Mouse (Mus musculus) liver, embryonic 12.5 days (tissue): ENCODE data around the gene Ap1g2. TPM values are rescaled to one million over a fixed set of nuclear protein-coding genes. Genes with fewer than 3 reads are reported as not detected.

ENCODE experiments used
- ATAC-seq: fragments of 200-750 bp; cut with Nextera tagmentation; 2 replicates; pipeline ENCODE4 v1.8.0; 2017; ENCODE audit warnings: moderate number of reproducible peaks, mild to moderate bottlenecking, moderate library complexity
- H3K27ac ChIP-seq: fragments of 300-500 bp; sonication (generic); 2 replicates; pipeline ENCODE4 v1.5.1; 2016; ENCODE audit warnings: mild to moderate bottlenecking
- H3K27me3 ChIP-seq: fragments of 300-500 bp; sonication (generic); replicated peaks from 2 replicates; pipeline ENCODE4 v1.6.1; 2016; ENCODE audit warnings: mild to moderate bottlenecking, moderate library complexity
- H3K36me3 ChIP-seq: fragments of 300-500 bp; sonication (generic); 2 replicates; pipeline ENCODE4 v1.6.1; 2016; ENCODE audit warnings: mild to moderate bottlenecking, moderate library complexity
- H3K4me1 ChIP-seq: fragments of 300-500 bp; sonication (generic); 2 replicates; pipeline ENCODE4 v1.6.1; 2016
- H3K4me2 ChIP-seq: fragments of 300-500 bp; sonication (generic); 2 replicates; pipeline ENCODE4 v1.6.1; 2016; ENCODE audit warnings: mild to moderate bottlenecking, moderate library complexity
- H3K4me3 ChIP-seq: fragments of 300-500 bp; sonication (generic); 2 replicates; pipeline ENCODE4 v1.5.1; 2016; ENCODE audit warnings: mild to moderate bottlenecking, moderate library complexity
- H3K9ac ChIP-seq: fragments of 300-500 bp; sonication (generic); 2 replicates; pipeline ENCODE4 v1.6.1; 2016; ENCODE audit warnings: mild to moderate bottlenecking, moderate library complexity
- H3K9me3 ChIP-seq: fragments of 300-500 bp; sonication (generic); replicated peaks from 2 replicates; pipeline ENCODE4 v1.6.1; 2016; ENCODE audit warnings: mild to moderate bottlenecking, moderate library complexity
- WGBS: fragments of 180-500 bp; shearing (Covaris S2); methylation state at CpG from one replicate; pipeline ENCODE4 v1.1.7; 2016; ENCODE audit not compliant: insufficient replicate concordance; 5-methylcytosine and 5-hydroxymethylcytosine counted together
- polyA plus RNA-seq: library from polyadenylated mRNA; unstranded; fragments of >200 nt; fragmentation: Nextera tagmentation; extraction: Ambion mirVana; gene quantifications from 2 replicates; pipeline ENCODE4 v1.2.1, GENCODE M21; 2016

Ap1g2 gene
- polyA plus RNA-seq, 1 experiment from 2014 or later = 34.0 TPM

DNA sequence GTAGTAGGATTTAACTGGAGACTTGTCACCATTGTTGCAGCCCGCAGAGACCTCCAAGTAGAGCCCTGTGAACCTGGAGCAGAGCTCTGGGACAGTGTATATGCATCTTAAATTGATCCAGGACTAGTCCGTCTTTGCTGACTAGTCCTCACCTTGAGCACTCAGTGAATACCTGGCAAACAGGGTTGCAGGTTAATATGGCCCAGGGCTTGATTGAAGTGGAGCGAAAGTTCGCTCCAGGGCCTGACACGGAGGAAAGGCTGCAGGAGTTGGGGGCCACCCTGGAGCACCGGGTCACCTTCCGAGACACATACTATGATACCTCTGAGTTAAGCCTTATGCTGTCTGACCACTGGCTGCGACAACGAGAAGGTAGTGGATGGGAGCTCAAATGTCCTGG is 11.1 kb downstream of the Ap1g2 start:
- 51% methylated on average over 9 of the region's 9 CpGs for WGBS
- H3K27ac ChIP-seq = peak overlapping the region; percentile 75
- H3K36me3 ChIP-seq = peaks cover 28% of the 10 kb centered on the region
- peaks cover 10% of the 10 kb centered on the region; the same call in 1 of the 2 replicates for H3K27me3 ChIP-seq
- no peak; the same call in 1 of the 2 replicates for ATAC-seq
- H3K4me2 ChIP-seq = peak overlapping the region; percentile 68
- H3K9ac ChIP-seq = peak overlapping the region; percentile 74
- no peaks in the 10 kb centered on the region for H3K9me3 ChIP-seq
- peak overlapping the region; percentile 75 for H3K4me3 ChIP-seq
- peaks cover 52% of the 10 kb centered on the region for H3K4me1 ChIP-seq

DNA sequence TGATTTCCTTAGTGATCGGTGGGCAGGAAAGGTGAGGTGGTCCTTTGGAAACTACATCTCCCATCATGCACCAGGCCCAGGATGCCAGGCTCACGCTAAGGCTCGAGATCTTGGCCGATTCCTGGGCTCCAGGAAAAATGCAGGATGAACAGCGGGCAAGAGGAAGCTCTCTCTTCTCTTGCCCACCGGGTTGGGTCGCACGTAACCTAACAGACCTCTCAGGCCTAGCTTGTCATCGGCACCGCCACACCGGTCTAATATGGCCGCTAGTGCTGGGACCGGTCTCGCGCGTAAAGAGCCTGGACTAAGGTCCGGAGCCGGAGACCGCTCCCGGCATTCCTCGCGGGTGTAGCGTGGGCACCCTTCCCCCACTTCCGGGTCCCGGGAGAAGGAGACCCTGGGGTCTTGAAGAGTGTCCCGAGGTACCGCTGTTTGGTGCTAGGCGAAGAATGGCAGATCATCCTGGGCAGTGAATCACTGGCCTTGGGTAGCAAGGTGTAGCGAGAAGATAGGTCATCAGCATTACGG is 11.6 kb downstream of the Ap1g2 start, which contains the start of gene Thtpa:
Thtpa (plus strand) TSS at position 81 of the 528 bp plus-strand sequence.
- Histone ChIP-seq H3K9ac (peak within 1 kb of the TSS; percentile 74), H3K4me3 (peak within 1 kb of the TSS; percentile 75), H3K36me3 (peaks cover 23% of the 10 kb centered on the region), H3K27me3 (peaks cover 10% of the 10 kb centered on the region; the same call in 1 of the 2 replicates), H3K4me1 (peaks cover 52% of the 10 kb centered on the region), H3K4me2 (peak within 1 kb of the TSS; percentile 68), H3K27ac (peak within 1 kb of the TSS; percentile 75), H3K9me3 (no peaks in the 10 kb centered on the region)
- peak; percentile 65 for ATAC-seq
- under 1% methylated on average over 30 of the region's 30 CpGs for WGBS

DNA sequence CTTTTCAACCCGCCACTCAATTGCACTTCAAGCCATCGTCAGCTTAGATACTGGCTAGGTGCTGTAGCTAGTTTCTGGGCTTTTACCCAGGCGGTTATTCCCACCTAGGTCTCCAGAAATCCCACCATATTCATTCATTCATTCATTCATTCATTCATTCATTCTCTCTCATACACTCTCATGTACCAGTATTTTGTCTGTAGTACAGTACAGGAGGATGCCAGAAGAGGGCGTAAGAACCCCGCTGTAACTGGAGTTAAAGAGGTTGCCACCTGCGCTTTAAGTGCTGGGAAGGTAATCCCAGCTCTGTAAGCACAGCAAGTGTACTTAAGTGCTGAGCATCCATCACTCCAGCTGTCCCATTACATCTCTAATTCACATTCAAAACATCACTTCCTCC is 12.5 kb downstream of the Ap1g2 start:
- Histone ChIP-seq H3K27ac (no peak overlapping the region), H3K27me3 (peaks cover 14% of the 10 kb centered on the region; the same call in 1 of the 2 replicates), H3K9ac (no peak overlapping the region), H3K36me3 (peaks cover 15% of the 10 kb centered on the region), H3K9me3 (no peaks in the 10 kb centered on the region), H3K4me1 (peaks cover 52% of the 10 kb centered on the region), H3K4me2 (peak overlapping the region; percentile 68), H3K4me3 (peak overlapping the region; percentile 75; the same call in 1 of the 2 replicates)
- no peak for ATAC-seq
- WGBS = 42% methylated on average over 6 of the region's 6 CpGs

DNA sequence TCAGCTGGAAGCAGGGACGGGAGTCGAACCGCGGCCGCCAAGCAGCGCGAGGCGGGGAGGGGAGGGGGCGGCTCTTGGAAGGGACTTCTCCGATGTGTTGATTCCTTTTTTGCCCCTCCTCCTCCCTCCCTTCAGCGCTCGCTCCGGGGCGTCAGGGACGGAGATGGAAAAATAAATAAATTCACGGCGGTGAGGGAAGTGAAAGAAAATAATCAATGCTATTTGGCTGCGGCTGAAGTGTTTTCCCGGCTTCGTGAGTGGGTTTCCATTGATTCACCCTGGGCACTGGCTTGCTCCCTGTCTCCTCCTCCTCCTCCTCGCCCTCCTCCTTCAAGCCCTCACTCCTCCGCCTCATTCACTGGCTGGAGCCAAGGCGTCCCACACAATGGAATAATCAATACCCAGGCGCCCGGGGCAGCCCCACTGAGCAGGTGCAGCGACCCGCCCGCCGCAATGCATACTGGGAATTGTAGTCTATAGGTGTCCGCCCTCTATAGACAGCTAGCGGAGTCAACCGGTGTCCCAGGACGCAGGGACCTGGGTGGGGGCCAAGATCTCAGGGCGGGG is 14.3 kb downstream of the Ap1g2 start, which contains the start of gene Zfhx2:
Zfhx2 (minus strand) TSS at position 314 of the 567 bp plus-strand sequence.
- peak within 1 kb of the TSS; percentile 75 for H3K4me3 ChIP-seq
- H3K36me3 ChIP-seq = no peaks in the 10 kb centered on the region
- peak within 1 kb of the TSS; percentile 75 for H3K27ac ChIP-seq
- no peaks in the 10 kb centered on the region for H3K9me3 ChIP-seq
- peaks cover 45% of the 10 kb centered on the region for H3K4me1 ChIP-seq
- under 1% methylated on average over 34 of the region's 34 CpGs for WGBS
- peaks cover 14% of the 10 kb centered on the region; the same call in 1 of the 2 replicates for H3K27me3 ChIP-seq
- peak; percentile 91 for ATAC-seq
- peak within 1 kb of the TSS; percentile 79 for H3K9ac ChIP-seq
- H3K4me2 ChIP-seq = peak within 1 kb of the TSS; percentile 94

DNA sequence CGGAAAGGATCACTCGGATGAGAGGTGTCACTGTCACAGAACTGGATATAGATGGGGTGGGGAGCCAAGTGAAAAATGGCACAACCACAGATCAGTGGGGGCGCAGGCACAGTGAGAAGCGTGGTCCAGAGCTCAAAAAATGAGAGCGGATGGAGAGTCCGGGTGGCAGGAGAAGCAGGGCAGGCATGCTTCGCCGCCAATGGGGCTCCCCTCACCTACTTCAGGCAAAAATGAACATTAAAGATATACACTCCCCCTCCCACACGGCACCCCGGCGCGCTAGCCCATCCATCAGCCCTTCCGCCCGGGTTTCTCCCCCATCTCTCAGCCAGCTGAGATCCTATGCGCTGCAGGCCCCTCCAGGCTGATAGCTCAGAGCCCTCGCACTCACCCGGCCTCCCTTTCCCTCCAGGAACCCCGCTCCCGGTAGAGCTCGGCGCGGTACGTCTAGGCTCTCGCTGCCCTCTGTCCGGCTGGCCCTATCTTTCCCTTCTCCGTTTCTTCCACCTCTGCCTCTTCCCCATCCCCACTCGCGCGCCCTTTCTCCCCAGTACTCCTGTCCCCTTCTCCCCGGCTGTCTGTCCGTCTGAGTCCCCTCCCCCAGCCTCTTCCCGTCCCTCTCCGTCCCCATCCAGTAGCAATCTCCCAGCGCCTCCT is 15.1 kb downstream of the Ap1g2 start:
- Histone ChIP-seq H3K9ac (peak overlapping the region; percentile 79), H3K27ac (peak overlapping the region; percentile 75; the same call in 1 of the 2 replicates), H3K36me3 (no peaks in the 10 kb centered on the region), H3K4me2 (peak overlapping the region; percentile 94), H3K4me3 (peak overlapping the region; percentile 75), H3K4me1 (peaks cover 37% of the 10 kb centered on the region), H3K27me3 (peaks cover 14% of the 10 kb centered on the region; the same call in 1 of the 2 replicates), H3K9me3 (no peaks in the 10 kb centered on the region)
- 8% methylated on average over 34 of the region's 34 CpGs for WGBS
- ATAC-seq = no peak

DNA sequence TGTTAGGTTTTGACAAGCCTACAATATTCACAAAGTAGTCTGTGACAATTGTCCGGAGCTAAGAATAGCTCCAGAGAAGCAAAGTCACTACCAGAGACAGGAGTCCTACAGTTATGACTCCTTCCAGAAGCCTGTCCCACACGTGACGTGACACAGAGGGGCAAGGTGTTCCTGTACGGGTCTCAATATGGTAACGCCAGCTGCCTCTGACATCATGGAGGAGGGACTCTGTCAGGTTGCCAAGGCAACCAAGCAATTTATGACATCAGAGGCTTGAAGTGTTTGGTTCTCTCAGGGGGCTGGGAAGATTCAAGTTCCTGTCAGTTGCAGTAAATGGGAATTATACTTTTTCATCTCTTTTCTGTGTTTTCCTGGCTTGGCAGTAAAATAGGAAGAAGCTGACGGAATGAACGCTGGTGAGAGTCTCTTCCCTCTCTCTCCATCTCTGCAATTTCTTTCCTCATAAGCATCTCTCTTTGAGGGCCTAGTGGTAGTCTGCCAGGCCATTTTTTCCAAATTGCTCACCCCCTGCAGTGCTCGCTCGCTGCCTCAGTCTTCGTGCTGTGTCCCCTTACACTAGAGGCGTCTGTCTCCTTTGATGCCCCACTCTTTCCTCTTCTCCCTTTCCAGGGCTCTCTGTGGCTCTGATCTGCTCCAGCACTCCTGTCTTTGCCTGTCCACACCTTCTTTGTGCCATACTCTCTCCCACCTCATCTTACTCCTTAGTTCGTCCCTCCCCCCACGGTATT is 17.0 kb downstream of the Ap1g2 start:
- no peak for ATAC-seq
- Histone ChIP-seq H3K4me2 (no peak overlapping the region), H3K4me3 (no peak overlapping the region), H3K27ac (no peak overlapping the region), H3K36me3 (no peaks in the 10 kb centered on the region), H3K27me3 (peaks cover 14% of the 10 kb centered on the region; the same call in 1 of the 2 replicates), H3K4me1 (peaks cover 36% of the 10 kb centered on the region), H3K9ac (no peak overlapping the region), H3K9me3 (no peaks in the 10 kb centered on the region)
- 58% methylated on average over 13 of the region's 13 CpGs for WGBS

DNA sequence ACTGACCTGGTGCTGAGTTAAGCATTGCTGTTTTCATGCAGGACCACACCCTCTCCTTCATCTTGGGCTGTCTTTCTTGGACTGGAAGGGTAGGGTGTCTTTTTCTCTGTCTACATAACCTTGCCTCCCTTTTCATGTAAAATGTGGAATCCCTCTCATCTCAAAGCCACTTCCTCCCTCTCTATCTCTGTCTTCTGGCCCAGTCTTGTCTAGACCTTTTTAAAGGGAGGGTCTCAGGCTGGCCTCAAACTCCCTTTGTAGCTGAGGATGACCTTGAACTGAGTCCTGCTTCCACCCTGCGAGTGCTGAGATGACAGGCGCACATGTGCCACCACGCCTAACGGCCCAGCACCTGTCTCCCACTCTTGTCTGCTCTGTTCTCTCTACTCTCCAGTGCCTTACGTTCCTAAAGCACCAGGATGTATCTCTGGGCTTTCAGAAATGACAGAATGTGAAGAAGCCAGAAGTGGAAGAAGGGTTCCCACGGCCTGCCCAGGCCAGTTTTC is 20.3 kb downstream of the Ap1g2 start:
- Histone ChIP-seq H3K36me3 (no peaks in the 10 kb centered on the region), H3K4me1 (peaks cover 16% of the 10 kb centered on the region), H3K4me2 (no peak overlapping the region), H3K9ac (no peak overlapping the region), H3K27ac (no peak overlapping the region; the same call in 1 of the 2 replicates), H3K27me3 (peaks cover 9% of the 10 kb centered on the region; the same call in 1 of the 2 replicates), H3K4me3 (no peak overlapping the region), H3K9me3 (no peaks in the 10 kb centered on the region)
- no peak for ATAC-seq
- WGBS = 76% methylated on average over 6 of the region's 6 CpGs

DNA sequence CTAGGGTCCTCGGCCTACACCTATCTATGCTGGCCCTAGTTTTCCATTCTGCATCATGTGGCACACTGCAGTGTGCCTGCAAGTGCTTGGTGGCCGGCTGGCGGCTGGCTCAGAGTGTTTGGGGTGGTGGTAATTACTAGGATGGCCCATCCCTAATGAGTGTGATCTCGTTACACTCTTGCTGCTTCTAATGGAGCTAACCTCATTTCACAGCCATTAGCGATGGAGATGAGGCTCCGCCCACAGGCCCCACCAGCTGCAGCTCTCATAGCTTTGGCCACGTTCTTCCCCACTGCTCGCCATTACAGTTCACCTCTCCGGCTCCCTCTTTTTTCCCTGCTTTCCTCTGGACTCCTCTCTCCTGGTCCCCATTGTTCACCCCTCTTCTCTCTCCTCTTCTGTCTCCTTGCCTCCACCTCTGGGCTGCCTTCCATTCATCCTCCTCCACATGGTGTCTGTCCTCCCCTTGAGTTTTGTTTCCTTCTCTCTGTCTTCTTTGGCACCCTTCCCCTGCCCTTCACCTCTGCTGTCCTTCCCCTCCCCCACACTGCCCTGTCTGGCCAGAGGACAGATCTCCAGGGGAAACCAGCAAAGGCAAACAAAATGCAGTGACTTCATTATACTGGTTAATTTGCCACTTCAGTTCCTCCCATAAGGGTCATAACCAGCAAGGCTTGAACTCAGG is 20.9 kb downstream of the Ap1g2 start:
- Histone ChIP-seq H3K36me3 (no peaks in the 10 kb centered on the region), H3K4me3 (no peak overlapping the region), H3K4me2 (no peak overlapping the region), H3K9me3 (no peaks in the 10 kb centered on the region), H3K9ac (no peak overlapping the region), H3K4me1 (peaks cover 12% of the 10 kb centered on the region), H3K27ac (no peak overlapping the region), H3K27me3 (peaks cover 4% of the 10 kb centered on the region; the same call in 1 of the 2 replicates)
- WGBS = 62% methylated on average over 9 of the region's 9 CpGs
- ATAC-seq = no peak

DNA sequence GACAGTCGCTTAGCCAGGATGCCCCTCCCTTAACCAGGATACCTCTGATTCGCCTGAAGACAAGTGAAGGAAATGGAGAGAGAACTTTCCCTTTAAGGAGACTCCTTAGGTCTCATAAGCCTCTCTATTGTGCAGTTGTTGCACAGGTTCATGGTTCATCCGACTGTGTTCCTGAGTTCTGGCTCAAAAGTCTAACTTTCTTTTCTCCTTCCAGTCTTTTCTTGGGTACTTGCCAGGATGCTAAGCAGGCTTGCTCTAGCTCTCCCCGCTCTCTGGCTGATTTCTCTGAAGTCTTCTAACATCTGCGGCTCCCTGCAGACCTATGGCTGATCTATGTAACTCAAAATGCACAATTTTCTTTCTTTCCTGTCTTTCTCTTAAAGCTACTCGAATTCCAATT is 22.9 kb downstream of the Ap1g2 start:
- Histone ChIP-seq H3K4me1 (peaks cover 26% of the 10 kb centered on the region), H3K36me3 (no peaks in the 10 kb centered on the region), H3K4me3 (no peak overlapping the region), H3K9ac (no peak overlapping the region), H3K27ac (no peak overlapping the region), H3K9me3 (no peaks in the 10 kb centered on the region), H3K27me3 (peaks cover 6% of the 10 kb centered on the region), H3K4me2 (no peak overlapping the region)
- no peak for ATAC-seq
- 65% methylated on average over 6 of the region's 6 CpGs for WGBS

DNA sequence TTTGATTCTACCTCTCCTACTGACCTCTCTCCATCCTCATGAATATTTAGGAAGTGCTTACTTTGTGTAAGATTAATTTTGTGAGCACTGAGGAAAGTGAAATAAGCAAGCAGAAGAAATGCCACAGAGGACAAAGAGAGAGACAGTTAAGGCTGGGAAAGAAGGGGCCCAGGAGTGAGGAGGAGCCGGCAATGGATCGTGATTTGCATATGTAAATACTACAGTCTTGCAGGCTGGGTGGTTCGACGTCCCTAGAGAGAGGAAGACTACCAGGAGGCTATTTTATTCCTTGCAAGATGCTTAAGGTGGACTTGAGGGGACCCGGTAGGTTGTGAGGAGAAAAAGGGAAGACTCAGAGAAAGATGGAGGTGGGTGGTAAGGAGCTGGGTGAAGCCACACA is 25.3 kb downstream of the Ap1g2 start:
- H3K36me3 ChIP-seq = no peaks in the 10 kb centered on the region
- no peak overlapping the region for H3K9ac ChIP-seq
- peaks cover 29% of the 10 kb centered on the region for H3K27me3 ChIP-seq
- peaks cover 44% of the 10 kb centered on the region for H3K4me1 ChIP-seq
- ATAC-seq = no peak
- no peak overlapping the region for H3K27ac ChIP-seq
- no peak overlapping the region for H3K4me2 ChIP-seq
- H3K9me3 ChIP-seq = no peaks in the 10 kb centered on the region
- H3K4me3 ChIP-seq = no peak overlapping the region
- 39% methylated on average over 5 of the region's 5 CpGs for WGBS
